Mouse (Mus musculus) neutrophil, adult 5-6 weeks (primary cell): ENCODE results near the gene Vav2. TPM values are rescaled to one million over a fixed set of nuclear protein-coding genes. Genes with fewer than 3 reads are reported as not detected.

ENCODE experiments used
- ATAC-seq: fragments of 151-379, 151-347 bp; 2 replicates; pipeline ENCODE4 v1.8.0; 2017; ENCODE audit warnings: mild to moderate bottlenecking, moderate TSS enrichment; ENCODE audit not compliant: insufficient number of reproducible peaks, poor library complexity, low FRiP score, severe bottlenecking; ENCODE audit errors: extremely low read depth
- total RNA-seq: library from RNA; stranded (forward); fragments of 200-1000 nt; gene quantifications from 2 replicates; pipeline ENCODE4 v1.2.3, GENCODE M21; 2017

The Vav2 gene
- total RNA-seq, 1 experiment from 2014 or later: 38.4 TPM

- ATAC-seq: no peak
Observed at GRCm38 (mm10) chr2:27245947-27246346, 180.9 kb downstream of the Vav2 start.

DNA sequence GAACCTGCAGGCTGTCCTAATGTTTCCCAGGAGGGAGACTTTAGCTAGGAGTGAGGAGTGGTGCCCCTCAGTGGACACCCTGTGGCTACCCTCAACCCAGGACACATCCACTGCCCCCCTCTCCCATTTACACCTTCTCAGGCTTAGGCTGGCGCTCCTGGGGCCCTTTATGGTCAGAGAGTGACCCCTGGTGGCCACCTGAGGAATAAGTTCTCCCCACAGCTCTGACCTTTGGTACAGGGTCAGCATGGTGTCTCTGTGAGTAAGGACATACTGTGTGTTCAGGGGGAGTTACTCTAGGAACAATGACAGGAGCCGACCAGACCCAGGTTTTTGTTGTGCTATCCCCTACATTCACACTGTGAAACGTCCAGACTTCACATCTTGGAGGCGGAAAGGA is 189.5 kb downstream of the Vav2 start:
- peak; percentile 40; the same call in 1 of the 2 replicates for ATAC-seq

DNA sequence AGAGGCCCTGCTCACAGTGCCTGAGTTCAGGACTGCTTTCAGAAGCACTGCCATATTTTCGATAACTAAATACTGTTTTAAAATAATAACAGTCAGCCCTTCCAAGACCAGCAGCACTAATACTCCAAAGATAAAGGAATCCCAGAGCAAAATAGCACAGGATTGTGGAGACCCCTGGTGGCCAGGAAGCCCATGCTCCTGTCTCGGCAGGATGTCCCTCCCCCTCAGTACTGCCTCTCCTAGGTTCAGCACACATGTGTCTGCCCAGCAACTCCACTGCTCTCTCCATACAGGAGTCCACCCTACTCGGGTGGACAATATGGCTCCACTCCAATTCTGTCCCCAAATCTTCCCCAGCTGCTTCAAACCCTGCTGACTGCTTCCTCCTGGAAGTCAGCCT is 191.1 kb downstream of the Vav2 start:
- ATAC-seq: no peak

GRCm38 (mm10) chr2:27232376-27232775 is 194.5 kb downstream of the Vav2 start:
- ATAC-seq: no peak

GRCm38 (mm10) chr2:27229481-27230105 is 197.2 kb downstream of the Vav2 start:
- ATAC-seq: no peak

DNA sequence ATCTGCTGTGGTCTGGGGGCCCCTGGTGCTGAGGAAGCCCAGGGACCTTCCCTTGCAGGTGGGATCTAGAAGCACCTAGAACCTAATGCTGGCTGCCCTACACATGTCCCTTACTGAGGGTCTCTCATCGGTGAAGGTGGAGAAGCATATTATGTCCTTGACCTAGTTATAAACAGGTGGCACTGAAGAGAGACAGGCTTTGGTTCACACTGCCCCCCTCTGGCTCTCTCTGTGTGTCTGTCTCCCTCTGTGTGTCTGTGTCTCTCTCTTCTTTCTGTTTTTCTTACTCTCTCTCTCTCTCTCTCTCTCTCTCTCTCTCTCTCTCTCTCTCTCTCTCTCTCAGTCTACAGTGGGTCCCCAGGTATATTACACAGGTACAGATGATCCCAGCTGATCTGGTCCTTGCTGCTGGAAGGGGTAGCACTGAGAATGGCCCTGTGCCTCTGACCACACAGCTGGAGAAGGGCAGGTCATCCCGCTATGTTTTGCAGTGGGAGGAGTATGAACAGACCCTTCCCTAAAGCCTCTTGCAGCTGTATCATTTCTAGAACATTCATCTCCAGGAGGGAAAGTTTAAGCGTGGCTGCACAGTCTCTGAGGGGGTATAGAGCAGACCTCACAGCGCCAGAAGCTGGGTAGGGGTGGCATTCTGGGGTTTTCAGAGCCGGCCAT is 197.9 kb downstream of the Vav2 start:
- ATAC-seq: no peak

GRCm38 (mm10) chr2:27226572-27226971 is 200.3 kb downstream of the Vav2 start:
- no peak for ATAC-seq

DNA sequence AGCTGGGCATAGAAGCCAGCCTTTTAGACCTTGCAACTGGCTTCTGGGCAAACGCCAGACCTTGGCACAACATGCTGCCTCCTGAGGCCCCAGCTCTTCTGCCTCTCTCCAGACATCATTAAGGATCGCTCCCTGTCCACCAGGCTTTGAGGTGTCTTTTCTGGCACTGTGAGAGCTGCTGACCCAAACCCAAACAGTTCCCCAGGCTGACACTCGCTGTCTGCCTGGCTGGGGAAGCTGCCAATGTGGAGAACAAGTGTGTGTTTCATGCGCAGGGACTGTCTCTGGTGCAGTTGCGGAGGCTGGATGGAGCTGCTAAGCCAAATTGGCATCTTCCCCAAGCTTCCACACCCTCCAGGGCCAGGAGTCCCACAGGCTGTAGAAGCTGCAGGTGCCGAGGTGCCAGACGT is 203.8 kb downstream of the Vav2 start:
- no peak for ATAC-seq

DNA sequence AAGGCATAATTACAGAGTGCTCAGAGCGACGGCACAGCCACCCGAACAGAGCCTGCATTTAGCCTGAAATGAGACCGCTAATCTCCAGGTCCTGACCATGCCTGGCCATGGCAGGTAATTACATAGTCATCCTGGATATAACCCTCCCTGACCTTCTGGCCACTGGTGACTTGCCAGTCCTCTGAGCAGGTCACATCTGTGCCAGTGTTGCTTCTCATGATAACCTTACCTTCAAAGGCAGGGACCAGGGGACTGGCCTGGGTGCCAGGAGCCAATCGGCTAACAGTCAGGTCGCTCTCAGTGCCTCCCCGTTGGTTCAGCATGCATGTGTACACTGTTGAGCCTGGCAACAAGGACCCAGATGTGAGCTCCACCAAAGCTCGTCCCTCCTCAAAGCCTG is 208.3 kb downstream of the Vav2 start:
- ATAC-seq: no peak

GRCm38 (mm10) chr2:27218121-27218544 is 208.7 kb downstream of the Vav2 start:
- ATAC-seq: no peak

- no peak for ATAC-seq
Observed at GRCm38 (mm10) chr2:27215537-27215936, 211.3 kb downstream of the Vav2 start.

Other genes with a start within 250 kb of the Vav2 start
- not detected in 2 replicates for gene Sardh, start 178.7 kb downstream of the Vav2 start, total RNA-seq
- 0.25 and 0.47 TPM in 2 replicates for gene Brd3os, start 15.3 kb upstream of the Vav2 start, total RNA-seq
- 29.4 and 31.4 TPM in 2 replicates for gene Brd3, start 80.6 kb upstream of the Vav2 start, total RNA-seq
- gene Wdr5, start 88.1 kb upstream of the Vav2 start, total RNA-seq: 32.3 and 36.8 TPM in 2 replicates
- 5.4 and 8.4 TPM in 2 replicates for gene Rxra, start 249.4 kb upstream of the Vav2 start, total RNA-seq